Mouse (Mus musculus): ENCODE measurements at regions not wholly inside any gene's neighbourhood (a gene's known extent, or its start where the extent isn't known, plus 50 kb on each side); places are given as distances from the start of the nearest gene placed in this dataset.

GRCm38 (mm10) chr3:78944185-78944584, 342.1 kb downstream of the Rapgef2 start:
- TF ChIP-seq POLR2A (IDR thresholded peaks at IDR 0.05; ENCODE audit: insufficient read depth, low read length) (no peak), CTCF (IDR thresholded peaks at IDR 0.05; ENCODE audit: low read depth, low read length) (no peak), EP300 (IDR thresholded peaks at IDR 0.05; ENCODE audit: insufficient read depth, low read depth, low read length) (no peak)

Measured in ES-Bruce4 (cell line).